Mouse (Mus musculus): ENCODE measurements around the gene Znhit3. TPM values are rescaled to one million over a fixed set of nuclear protein-coding genes. Genes with fewer than 3 reads are reported as not detected.

Znhit3 gene
- polyA plus RNA-seq, 1 experiment = 11.0 TPM

DNA sequence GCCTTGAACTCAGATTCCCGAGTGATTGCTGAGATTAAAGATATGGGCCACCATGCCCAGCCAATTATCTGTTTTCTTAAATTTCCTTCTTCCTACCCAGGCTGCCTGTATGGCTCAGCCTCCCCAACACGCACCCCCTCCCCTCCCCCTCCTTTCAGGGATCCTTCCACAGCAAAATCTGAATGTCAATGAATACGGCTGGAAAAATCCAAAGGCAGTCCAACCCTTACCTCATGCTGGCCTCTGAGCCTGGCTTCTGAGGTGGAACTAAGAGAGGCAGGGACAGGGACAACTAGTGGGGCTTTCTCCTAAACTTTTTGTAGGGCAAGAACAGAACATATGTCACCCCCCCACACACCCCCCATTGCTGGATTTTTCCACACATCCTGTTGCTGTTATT lies 31.9 kb upstream of the Znhit3 start:
- no peak overlapping the region; the same call in 1 of the 2 replicates for H3K27ac ChIP-seq (ENCODE audit: insufficient read depth, low read depth, low read length)
- no peaks in the 10 kb centered on the region for H3K36me3 ChIP-seq (ENCODE audit: control insufficient read depth, insufficient read depth, low read length)
- no peak overlapping the region for H3K4me3 ChIP-seq (ENCODE audit: insufficient read depth, low read depth, low read length)
- H3K27me3 ChIP-seq (replicated peaks; ENCODE audit: control insufficient read depth, insufficient read depth, low read length) = no peaks in the 10 kb centered on the region
- 45% methylated on average over 3 of the region's 3 CpGs for WGBS
- H3K4me1 ChIP-seq (ENCODE audit: control insufficient read depth, insufficient read depth, low read length) = peaks cover 12% of the 10 kb centered on the region
- no peak for TF ChIP-seq POLR2A (IDR thresholded peaks at IDR 0.05; ENCODE audit: low read depth, low read length)
- no peak for TF ChIP-seq CTCF (conservative IDR thresholded peaks at IDR 0.05; ENCODE audit: insufficient read depth, insufficient read length, low read depth, low read length)
- peak; percentile 34 for DNase-seq

DNA sequence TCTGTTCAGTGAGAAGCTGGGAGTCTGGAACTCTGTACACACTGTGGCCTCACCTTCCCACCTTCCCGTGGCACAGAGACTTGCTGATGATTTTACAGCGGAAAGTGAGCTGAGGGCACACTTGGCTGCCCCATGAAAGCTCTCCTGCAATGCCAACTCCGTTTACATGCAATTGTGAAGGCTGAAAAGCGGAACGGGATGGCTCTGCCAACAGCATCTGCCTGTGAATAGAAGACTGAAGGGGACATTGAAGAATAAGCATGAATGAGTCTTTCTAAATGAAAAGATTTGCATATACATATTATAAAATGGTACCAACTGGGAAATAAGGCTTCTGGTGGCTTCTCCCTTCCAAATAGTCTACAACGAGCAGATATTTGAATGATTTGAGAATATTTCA lies 31.0 kb upstream of the Znhit3 start:
- Histone ChIP-seq H3K4me1 (ENCODE audit: control insufficient read depth, insufficient read depth, low read length) (peaks cover 12% of the 10 kb centered on the region), H3K36me3 (ENCODE audit: control insufficient read depth, insufficient read depth, low read length) (no peaks in the 10 kb centered on the region), H3K4me3 (ENCODE audit: insufficient read depth, low read depth, low read length) (no peak overlapping the region), H3K27ac (ENCODE audit: insufficient read depth, low read depth, low read length) (no peak overlapping the region), H3K27me3 (replicated peaks; ENCODE audit: control insufficient read depth, insufficient read depth, low read length) (no peaks in the 10 kb centered on the region)
- DNase-seq = no peak
- 54% methylated on average over 6 of the region's 6 CpGs for WGBS
- TF ChIP-seq CTCF (conservative IDR thresholded peaks at IDR 0.05; ENCODE audit: insufficient read depth, insufficient read length, low read depth, low read length) = no peak
- TF ChIP-seq POLR2A (IDR thresholded peaks at IDR 0.05; ENCODE audit: low read depth, low read length) = no peak

DNA sequence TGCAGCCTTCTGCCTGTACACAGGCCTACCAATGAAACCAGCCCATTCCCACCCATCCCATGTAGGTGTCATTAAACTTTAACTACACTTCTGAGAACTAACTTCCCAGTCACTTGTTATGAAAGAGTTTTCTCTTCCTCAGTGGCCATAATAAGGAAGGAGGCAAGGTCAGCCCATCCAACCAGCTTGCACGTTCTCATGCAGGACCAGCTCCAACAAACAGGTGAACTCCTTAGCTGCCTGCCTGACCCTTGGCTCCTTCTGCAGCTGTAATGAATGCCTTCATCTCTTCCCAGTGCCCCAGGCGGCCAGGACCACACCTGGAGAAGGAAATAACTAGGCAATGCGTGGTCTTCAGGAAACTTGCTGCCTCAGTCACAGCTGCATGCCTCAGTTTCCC lies 29.7 kb upstream of the Znhit3 start:
- Histone ChIP-seq H3K36me3 (ENCODE audit: control insufficient read depth, insufficient read depth, low read length) (no peaks in the 10 kb centered on the region), H3K27ac (ENCODE audit: insufficient read depth, low read depth, low read length) (no peak overlapping the region), H3K4me1 (ENCODE audit: control insufficient read depth, insufficient read depth, low read length) (peaks cover 12% of the 10 kb centered on the region), H3K4me3 (ENCODE audit: insufficient read depth, low read depth, low read length) (no peak overlapping the region), H3K27me3 (replicated peaks; ENCODE audit: control insufficient read depth, insufficient read depth, low read length) (no peaks in the 10 kb centered on the region)
- WGBS = 32% methylated on average over 3 of the region's 3 CpGs
- peak; percentile 90 for DNase-seq
- TF ChIP-seq POLR2A (IDR thresholded peaks at IDR 0.05; ENCODE audit: low read depth, low read length) = no peak
- TF ChIP-seq CTCF (conservative IDR thresholded peaks at IDR 0.05; ENCODE audit: insufficient read depth, insufficient read length, low read depth, low read length) = no peak

DNA sequence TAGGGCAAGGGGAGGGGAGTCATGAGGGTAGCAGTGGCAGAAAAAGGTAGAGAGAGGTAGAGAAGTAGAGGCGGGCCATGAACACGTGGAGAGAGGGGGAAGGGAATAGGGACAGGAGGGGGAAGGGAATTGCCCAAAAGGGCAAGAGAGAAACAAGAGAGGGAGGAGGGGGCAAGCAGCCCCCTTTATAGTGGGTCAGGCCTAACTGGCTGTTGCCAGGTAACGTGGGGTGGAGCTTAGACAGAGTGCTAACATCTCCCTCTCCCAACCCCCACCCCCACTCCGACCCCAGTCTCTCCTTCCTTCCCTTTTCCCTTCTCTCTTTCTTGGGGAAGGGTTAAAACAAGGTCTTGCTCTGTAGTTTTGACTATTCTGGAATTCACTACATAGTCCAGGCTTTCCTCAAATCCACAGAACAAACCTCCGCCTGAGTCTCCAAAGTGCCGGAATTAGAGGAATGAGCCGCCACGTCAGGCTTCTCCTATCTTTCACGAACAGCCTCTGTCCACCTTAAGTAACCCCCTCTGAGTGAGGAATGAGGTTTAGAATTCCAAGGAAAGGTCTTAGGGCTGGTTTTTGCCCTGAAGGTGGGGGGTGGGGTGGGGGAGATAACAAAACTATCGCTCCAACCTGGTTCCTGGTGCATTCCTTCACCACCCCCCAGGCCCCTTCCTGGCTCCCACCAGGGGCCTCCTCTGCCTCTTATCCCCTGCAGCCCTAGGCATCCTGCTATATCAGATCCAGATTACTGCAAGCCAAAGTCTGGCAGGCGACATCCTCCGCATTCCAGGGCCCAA lies 28.7 kb upstream of the Znhit3 start:
- H3K4me1 ChIP-seq (ENCODE audit: control insufficient read depth, insufficient read depth, low read length) = peaks cover 12% of the 10 kb centered on the region
- no peak for DNase-seq
- no peak for TF ChIP-seq CTCF (conservative IDR thresholded peaks at IDR 0.05; ENCODE audit: insufficient read depth, insufficient read length, low read depth, low read length)
- no peaks in the 10 kb centered on the region for H3K27me3 ChIP-seq (replicated peaks; ENCODE audit: control insufficient read depth, insufficient read depth, low read length)
- 18% methylated on average over 12 of the region's 12 CpGs for WGBS
- no peak overlapping the region for H3K4me3 ChIP-seq (ENCODE audit: insufficient read depth, low read depth, low read length)
- no peaks in the 10 kb centered on the region for H3K36me3 ChIP-seq (ENCODE audit: control insufficient read depth, insufficient read depth, low read length)
- H3K27ac ChIP-seq (ENCODE audit: insufficient read depth, low read depth, low read length) = no peak overlapping the region

DNA sequence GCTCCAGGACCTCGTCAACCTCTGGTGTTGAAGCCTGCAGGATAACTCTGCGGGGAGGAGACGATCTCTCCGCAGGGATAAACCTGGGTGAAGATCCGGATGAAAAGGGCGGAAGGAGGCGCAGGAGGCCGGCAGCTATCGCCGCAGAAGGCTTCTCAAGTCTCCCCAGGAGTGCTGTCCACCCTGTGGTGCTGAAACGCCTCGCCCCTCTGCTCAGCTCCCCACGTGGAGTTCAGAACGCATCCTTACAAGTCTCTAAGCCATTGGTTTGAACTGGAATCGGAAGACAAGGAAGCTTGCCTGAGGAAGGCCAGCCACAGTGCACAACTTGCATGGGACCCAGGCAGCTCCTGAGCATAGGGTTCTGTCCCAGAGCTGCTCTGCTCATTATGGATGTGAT lies 27.8 kb upstream of the Znhit3 start:
- no peak overlapping the region for H3K4me3 ChIP-seq (ENCODE audit: insufficient read depth, low read depth, low read length)
- DNase-seq = peak; percentile 65

DNA sequence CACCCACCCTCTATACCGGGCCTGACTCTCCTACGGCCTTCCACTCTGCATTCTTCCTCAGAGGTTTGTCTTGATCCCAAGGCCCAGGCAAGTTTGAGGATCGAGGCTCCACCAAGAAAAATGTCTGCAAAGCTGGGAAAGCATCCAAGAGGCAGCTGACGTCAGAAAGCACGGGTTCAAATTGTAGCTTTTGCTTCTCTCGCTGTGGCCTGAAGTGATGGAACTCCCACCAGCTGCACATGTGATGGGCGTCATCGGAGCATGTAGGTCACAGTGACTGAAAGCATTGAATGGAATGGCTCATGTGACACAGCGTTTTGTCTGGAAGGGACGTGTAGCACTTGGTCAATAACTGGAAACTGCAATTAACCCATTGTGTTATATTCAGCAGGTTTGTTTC lies 24.0 kb upstream of the Znhit3 start:
- DNase-seq = no peak
- 63% methylated on average over 10 of the region's 10 CpGs for WGBS
- no peaks in the 10 kb centered on the region for H3K27me3 ChIP-seq (replicated peaks; ENCODE audit: control insufficient read depth, insufficient read depth, low read length)
- no peak overlapping the region for H3K4me3 ChIP-seq (ENCODE audit: insufficient read depth, low read depth, low read length)
- no peaks in the 10 kb centered on the region for H3K4me1 ChIP-seq (ENCODE audit: control insufficient read depth, insufficient read depth, low read length)
- TF ChIP-seq CTCF (conservative IDR thresholded peaks at IDR 0.05; ENCODE audit: insufficient read depth, insufficient read length, low read depth, low read length) (no peak), POLR2A (IDR thresholded peaks at IDR 0.05; ENCODE audit: low read depth, low read length) (no peak)
- H3K27ac ChIP-seq (ENCODE audit: insufficient read depth, low read depth, low read length) = no peak overlapping the region
- H3K36me3 ChIP-seq (ENCODE audit: control insufficient read depth, insufficient read depth, low read length) = no peaks in the 10 kb centered on the region

More for the DNA sequence above, 27.8 kb upstream of the Znhit3 start:
- 9% methylated on average over 15 of the region's 15 CpGs for WGBS
- Histone ChIP-seq H3K27ac (ENCODE audit: insufficient read depth, low read depth, low read length) (no peak overlapping the region), H3K4me1 (ENCODE audit: control insufficient read depth, insufficient read depth, low read length) (peaks cover 12% of the 10 kb centered on the region), H3K27me3 (replicated peaks; ENCODE audit: control insufficient read depth, insufficient read depth, low read length) (no peaks in the 10 kb centered on the region), H3K36me3 (ENCODE audit: control insufficient read depth, insufficient read depth, low read length) (no peaks in the 10 kb centered on the region)
- TF ChIP-seq CTCF (conservative IDR thresholded peaks at IDR 0.05; ENCODE audit: insufficient read depth, insufficient read length, low read depth, low read length) (no peak; the same call in 1 of the 2 replicates), POLR2A (IDR thresholded peaks at IDR 0.05; ENCODE audit: low read depth, low read length) (no peak)

DNA sequence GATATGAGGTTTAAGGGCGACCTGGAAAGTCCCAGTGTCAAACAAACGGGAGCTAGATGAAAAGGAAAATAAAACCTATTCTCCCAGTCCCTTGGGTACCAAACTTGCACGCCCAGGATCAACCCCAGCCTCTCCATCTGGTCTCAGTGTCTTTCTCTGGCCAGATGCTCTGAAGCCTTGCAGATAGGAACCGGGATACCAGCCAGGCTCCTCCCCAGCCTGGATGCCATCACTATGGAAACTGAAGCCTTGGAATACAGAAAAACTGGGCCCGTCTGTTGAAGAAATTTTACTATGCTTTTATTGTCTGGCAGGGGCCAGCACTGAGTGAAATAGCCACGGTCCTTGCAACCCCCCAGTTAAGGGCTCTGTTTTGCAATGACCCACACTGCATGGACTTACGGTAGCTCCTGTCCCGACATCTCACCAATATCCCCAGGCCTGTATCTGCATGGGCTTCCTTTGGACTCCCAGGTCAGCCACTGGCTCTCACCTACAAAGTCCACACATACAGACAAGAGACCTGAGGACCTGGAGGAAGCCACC lies 23.4 kb upstream of the Znhit3 start:
- Histone ChIP-seq H3K27me3 (replicated peaks; ENCODE audit: control insufficient read depth, insufficient read depth, low read length) (no peaks in the 10 kb centered on the region), H3K27ac (ENCODE audit: insufficient read depth, low read depth, low read length) (no peak overlapping the region), H3K36me3 (ENCODE audit: control insufficient read depth, insufficient read depth, low read length) (no peaks in the 10 kb centered on the region), H3K4me1 (ENCODE audit: control insufficient read depth, insufficient read depth, low read length) (no peaks in the 10 kb centered on the region), H3K4me3 (ENCODE audit: insufficient read depth, low read depth, low read length) (no peak overlapping the region)
- TF ChIP-seq POLR2A (IDR thresholded peaks at IDR 0.05; ENCODE audit: low read depth, low read length) (no peak), CTCF (conservative IDR thresholded peaks at IDR 0.05; ENCODE audit: insufficient read depth, insufficient read length, low read depth, low read length) (no peak)
- WGBS = 63% methylated on average over 8 of the region's 8 CpGs
- DNase-seq = no peak
